22 mouse cellular contexts compared by ENCODE assay signal in genomic region chr6:120976097-120976496, GRCm38 (mm10).
"Had no signal": no experiment of that assay in that cellular context is flagged by ENCODE, and none has a peak within 500 bp of the region (broad histone marks: within the 10 kb centered on the region; RNA-seq: fewer than 3 reads in every experiment).

No protein-coding gene starts in this region.

- H3K27me3 ChIP-seq: heart, embryonic 12.5 days; intestine, embryonic 15.5 days; limb, embryonic 12.5 days; liver, embryonic 13.5 days had no signal

- H3K9ac ChIP-seq: heart, embryonic 12.5 days; hindbrain, embryonic 14.5 days; intestine, embryonic 15.5 days; limb, embryonic 12.5 days; liver, embryonic 13.5 days had no signal

- H3K9me3 ChIP-seq: heart, embryonic 10.5 days; heart, embryonic 12.5 days; intestine, embryonic 15.5 days; limb, embryonic 10.5 days; limb, embryonic 12.5 days; liver, embryonic 13.5 days had no signal

- H3K4me3 ChIP-seq: heart, adult 2 months; heart, embryonic 10.5 days; heart, embryonic 12.5 days; intestine, embryonic 15.5 days; layer of hippocampus, adult 2 months; left cerebral cortex, adult 2 months; limb, embryonic 10.5 days; limb, embryonic 12.5 days; liver, embryonic 13.5 days had no signal

- DNase-seq: gastrocnemius, postnatal 25 days; heart, adult 2 months; heart, postnatal 10 days; heart, postnatal 4 days; kidney, adult 18-20 months; kidney, adult 8-10 months; kidney, postnatal 10 days; kidney, postnatal 25 days; kidney, postnatal 4 days; liver; liver, embryonic 13.5 days had no signal

- H3K27ac ChIP-seq: heart, adult 2 months; heart, embryonic 10.5 days; hindbrain, embryonic 14.5 days; intestine, embryonic 15.5 days; layer of hippocampus, adult 2 months; left cerebral cortex, adult 2 months; limb, embryonic 10.5 days; limb, embryonic 12.5 days; liver, embryonic 13.5 days had no signal

- H3K4me2 ChIP-seq: heart, embryonic 12.5 days; hindbrain, embryonic 14.5 days; intestine, embryonic 15.5 days; limb, embryonic 12.5 days; liver, embryonic 11.5 days; liver, embryonic 13.5 days had no signal

- ATAC-seq: inflammation-experienced regulatory T-cells, adult 6 months; intestine, embryonic 15.5 days; intestine, postnatal 0 days had no signal
